Mouse (Mus musculus) gastrocnemius, postnatal 25 days (tissue): ENCODE results near the gene Itga9. TPM values are rescaled to one million over a fixed set of nuclear protein-coding genes. Genes with fewer than 3 reads are reported as not detected.
A peak's percentile ranks its signal among the peaks of the same experiment; 100 is the strongest.

Experiments
- DNase-seq: peaks from one replicate; pipeline ENCODE4 v3.0.0; 2022
- total RNA-seq, 2 experiments: library from RNA; stranded (reverse); gene quantifications; 1 replicate in 1 of 2; 2 replicates in 1 of 2; pipeline ENCODE4 v1.2.3; 2021

Gene Itga9
- total RNA-seq, 2 experiments from 2014 or later = 6.9 to 8.3 TPM

GRCm38 (mm10) chr9:118921926-118922325 is 315.4 kb downstream of the Itga9 start:
- DNase-seq = no peak

- no peak for DNase-seq
These were observed 318.1 kb downstream of the Itga9 start for GRCm38 (mm10) chr9:118924554-118925085.

GRCm38 (mm10) chr9:118925286-118926110 is 319.0 kb downstream of the Itga9 start:
- DNase-seq = peak; percentile 96

- DNase-seq = peak; percentile 68
These were observed 319.7 kb downstream of the Itga9 start, which contains the start of gene Ctdspl for GRCm38 (mm10) chr9:118926111-118926650. Gene Ctdspl (plus strand): TSS chr9:118926453.

- peak; percentile 50 for DNase-seq
These were observed 320.3 kb downstream of the Itga9 start for GRCm38 (mm10) chr9:118926688-118927321.

GRCm38 (mm10) chr9:118927501-118927900 is 321.0 kb downstream of the Itga9 start:
- DNase-seq = no peak

- no peak for DNase-seq
These were observed 321.5 kb downstream of the Itga9 start for GRCm38 (mm10) chr9:118928007-118928406.

- DNase-seq = no peak
These were observed 322.2 kb downstream of the Itga9 start for GRCm38 (mm10) chr9:118928656-118929055.

GRCm38 (mm10) chr9:118930611-118931010 is 324.1 kb downstream of the Itga9 start:
- no peak for DNase-seq

- no peak for DNase-seq
These were observed 327.3 kb downstream of the Itga9 start for GRCm38 (mm10) chr9:118933800-118934199.

GRCm38 (mm10) chr9:118934319-118934718 is 327.8 kb downstream of the Itga9 start:
- no peak for DNase-seq

- no peak for DNase-seq
These were observed 328.6 kb downstream of the Itga9 start for GRCm38 (mm10) chr9:118935098-118935497.

GRCm38 (mm10) chr9:118936071-118936470 is 329.6 kb downstream of the Itga9 start:
- DNase-seq = no peak

- DNase-seq = peak; percentile 56
These were observed 331.0 kb downstream of the Itga9 start for GRCm38 (mm10) chr9:118937515-118937914.

GRCm38 (mm10) chr9:118939410-118939809 is 332.9 kb downstream of the Itga9 start:
- no peak for DNase-seq

- no peak for DNase-seq
These were observed 333.3 kb downstream of the Itga9 start for GRCm38 (mm10) chr9:118939831-118940230.

GRCm38 (mm10) chr9:118940591-118941207 is 334.2 kb downstream of the Itga9 start:
- no peak for DNase-seq

- DNase-seq = no peak
These were observed 335.5 kb downstream of the Itga9 start for GRCm38 (mm10) chr9:118942030-118942429.

- DNase-seq = no peak
These were observed 337.5 kb downstream of the Itga9 start for GRCm38 (mm10) chr9:118943941-118944340.

- DNase-seq = no peak
These were observed 337.9 kb downstream of the Itga9 start for GRCm38 (mm10) chr9:118944388-118944787.

- DNase-seq = no peak
These were observed 342.0 kb downstream of the Itga9 start for GRCm38 (mm10) chr9:118948486-118948885.

GRCm38 (mm10) chr9:118949124-118949523 is 342.6 kb downstream of the Itga9 start:
- no peak for DNase-seq
